Mouse (Mus musculus): ENCODE results near the gene a. TPM values are rescaled to one million over a fixed set of nuclear protein-coding genes. Genes with fewer than 3 reads are reported as not detected.
"Not testable (repeated sequence)": the region's sequence is repeated elsewhere in the genome, so short reads cannot be mapped to it uniquely, and the experiment has no call there.

The a gene
- total RNA-seq, 4 experiments from 2014 or later = not detected

GRCm38 (mm10) chr2:155011086-155011656 is 220.0 kb downstream of the a start:
- DNase-seq = no peak

GRCm38 (mm10) chr2:155012991-155013390 is 221.8 kb downstream of the a start:
- DNase-seq = no peak

- DNase-seq = peak; percentile 50
Observed at GRCm38 (mm10) chr2:155016751-155017150, 225.5 kb downstream of the a start.

- peak; percentile 26 for DNase-seq
Observed at GRCm38 (mm10) chr2:155018251-155018755, 227.1 kb downstream of the a start, which contains the start of gene Gm14226. TSS of gene Gm14226 (plus strand) at chr2:155018266.

GRCm38 (mm10) chr2:155018762-155019641 is 227.8 kb downstream of the a start:
- peak; percentile 69 for DNase-seq

GRCm38 (mm10) chr2:155019673-155020072 is 228.5 kb downstream of the a start:
- peak; percentile 95 for DNase-seq

GRCm38 (mm10) chr2:155020247-155020826 is 229.1 kb downstream of the a start:
- DNase-seq = peak; percentile 15

GRCm38 (mm10) chr2:155030831-155031230 is 239.6 kb downstream of the a start:
- DNase-seq = no peak

- DNase-seq = no peak
Observed at GRCm38 (mm10) chr2:155032938-155033710, 241.9 kb downstream of the a start.

GRCm38 (mm10) chr2:155039956-155040355 is 248.8 kb downstream of the a start:
- no peak for DNase-seq

GRCm38 (mm10) chr2:155044542-155044941 is 253.3 kb downstream of the a start:
- DNase-seq = no peak

- DNase-seq = no peak
Observed at GRCm38 (mm10) chr2:155045075-155045474, 253.9 kb downstream of the a start.

- no peak for DNase-seq
Observed at GRCm38 (mm10) chr2:155046803-155047202, 255.6 kb downstream of the a start.

GRCm38 (mm10) chr2:155047452-155048178 is 256.4 kb downstream of the a start:
- no peak for DNase-seq

- no peak for DNase-seq
Observed at GRCm38 (mm10) chr2:155050108-155050503, 258.9 kb downstream of the a start.

GRCm38 (mm10) chr2:155050504-155051236 is 259.5 kb downstream of the a start:
- peak; percentile 91 for DNase-seq

- no peak for DNase-seq
Observed at GRCm38 (mm10) chr2:155051622-155052351, 260.6 kb downstream of the a start.

GRCm38 (mm10) chr2:155052681-155053080 is 261.5 kb downstream of the a start:
- no peak for DNase-seq

GRCm38 (mm10) chr2:155053512-155053911 is 262.3 kb downstream of the a start:
- not testable (repeated sequence) for DNase-seq

GRCm38 (mm10) chr2:155054672-155055071 is 263.5 kb downstream of the a start:
- no peak for DNase-seq

Data from adrenal gland, adult 8-10 months (tissue).